ENCODE assay signal across 32 mouse cellular contexts in genomic region chr1:151244761-151245160, GRCm38 (mm10). TPM values are rescaled to one million over a fixed set of nuclear protein-coding genes. Genes with fewer than 3 reads are reported as not detected.
DNase-seq lines count a peak whose midpoint lies in the region; ATAC-seq and TF ChIP-seq lines count a peak whose summit lies in the region.
"Had no signal": no experiment of that assay in that cellular context is flagged by ENCODE, and none has a peak within 500 bp of the region (broad histone marks: within the 10 kb centered on the region; RNA-seq: fewer than 3 reads in every experiment).

No protein-coding gene starts in this region.

- H3K4me2 ChIP-seq in lung, embryonic 15.5 days = peak overlapping the region; percentile 29; the same call in 1 of the 2 replicates
- H3K4me2 ChIP-seq: intestine, embryonic 15.5 days; midbrain, embryonic 12.5 days had no signal

- no peak for TF ChIP-seq CTCF in lung, adult 2 months (IDR thresholded peaks at IDR 0.05; ENCODE audit: insufficient read depth, low read length)

- no peaks in the 10 kb centered on the region for H3K4me1 ChIP-seq in lung, embryonic 15.5 days
- no peaks in the 10 kb centered on the region; the same call in 1 of the 2 replicates for H3K4me1 ChIP-seq in lung, adult 2 months (ENCODE audit: control insufficient read depth, insufficient read depth, low read length)
- no peaks in the 10 kb centered on the region for H3K4me1 ChIP-seq in limb, embryonic 10.5 days
- H3K4me1 ChIP-seq: forebrain, embryonic 10.5 days; heart, embryonic 10.5 days; intestine, embryonic 15.5 days; midbrain, embryonic 12.5 days had no signal

- H3K27me3 ChIP-seq in lung, embryonic 15.5 days = no peaks in the 10 kb centered on the region
- no peaks in the 10 kb centered on the region for H3K27me3 ChIP-seq in limb, embryonic 10.5 days (ENCODE audit: low read depth, poor library complexity, severe bottlenecking)
- H3K27me3 ChIP-seq: CH12.LX; intestine, embryonic 15.5 days; midbrain, embryonic 12.5 days had no signal

- WGBS in lung, embryonic 15.5 days = 71% methylated on average over 4 of the region's 4 CpGs
- WGBS in lung, adult 2 months = 73% methylated on average over 4 of the region's 4 CpGs
- 96% methylated on average over 4 of the region's 4 CpGs for WGBS in limb, embryonic 10.5 days

- no peaks in the 10 kb centered on the region for H3K9me3 ChIP-seq in lung, embryonic 15.5 days
- no peaks in the 10 kb centered on the region for H3K9me3 ChIP-seq in limb, embryonic 10.5 days (replicated peaks)
- H3K9me3 ChIP-seq: forebrain, embryonic 10.5 days; heart, embryonic 10.5 days; intestine, embryonic 15.5 days; midbrain, embryonic 12.5 days had no signal

- no peak for DNase-seq in lung, adult 2 months
- peak; percentile 64 for DNase-seq in ZHBTc4 (ENCODE audit: low read depth, low spot score)
- DNase-seq in lung, postnatal 10 days = peak; percentile 9
- DNase-seq in adrenal gland, postnatal 14 days = no peak
- no peak for DNase-seq in limb, embryonic 10.5 days (ENCODE audit: low spot score)
- DNase-seq: B cell, adult 2 months; cerebellum, adult 11-12 months; cerebellum, postnatal 10 days; gastrocnemius, postnatal 36 days; heart, postnatal 4 days; kidney, adult 8-10 months; kidney, postnatal 10 days; left cerebral cortex, postnatal 4 days; right cerebral cortex, postnatal 14 days; thymus, postnatal 25 days had no signal

- no peak overlapping the region for H3K4me3 ChIP-seq in lung, embryonic 15.5 days
- H3K4me3 ChIP-seq in lung, adult 2 months (replicated peaks; ENCODE audit: extremely low read depth, low read depth, low read length) = no peak overlapping the region
- no peak overlapping the region for H3K4me3 ChIP-seq in limb, embryonic 10.5 days
- H3K4me3 ChIP-seq: forebrain, embryonic 10.5 days; heart, embryonic 10.5 days; intestine, embryonic 15.5 days; midbrain, embryonic 12.5 days had no signal

- H3K9ac ChIP-seq in lung, embryonic 15.5 days = no peak overlapping the region
- H3K9ac ChIP-seq: intestine, embryonic 15.5 days; midbrain, embryonic 12.5 days had no signal

- no peak overlapping the region for H3K27ac ChIP-seq in lung, embryonic 15.5 days
- H3K27ac ChIP-seq in limb, embryonic 10.5 days = no peak overlapping the region
- H3K27ac ChIP-seq: forebrain, embryonic 10.5 days; heart, embryonic 10.5 days; intestine, embryonic 15.5 days; midbrain, embryonic 12.5 days had no signal

- TF ChIP-seq POLR2A in lung, adult 2 months (IDR thresholded peaks at IDR 0.05; ENCODE audit: borderline replicate concordance, extremely low read depth, low read depth, low read length) = no peak

- ATAC-seq in lung, embryonic 15.5 days (ENCODE audit: borderline replicate concordance, extremely low read depth, low FRiP score, low TSS enrichment) = no peak
- ATAC-seq in neutrophil, adult 5-6 weeks (ENCODE audit: extremely low read depth, insufficient number of reproducible peaks, low FRiP score, poor library complexity, severe bottlenecking) = 0 out of 2 replicates have a peak, but pooled peaks have one; percentile 47
- ATAC-seq: forebrain, embryonic 16.5 days; hindbrain, embryonic 16.5 days; intestine, embryonic 15.5 days had no signal

- no peaks in the 10 kb centered on the region for H3K36me3 ChIP-seq in lung, embryonic 15.5 days
- no peaks in the 10 kb centered on the region for H3K36me3 ChIP-seq in limb, embryonic 10.5 days
- H3K36me3 ChIP-seq: forebrain, embryonic 10.5 days; heart, embryonic 10.5 days; intestine, embryonic 15.5 days; midbrain, embryonic 12.5 days had no signal

RNA-seq across cellular contexts. Expression of gene Gm47996, which starts 34.8 kb away (rescaled TPM):
- not detected in 2 replicates for polyA plus RNA-seq in lung, embryonic 15.5 days (2015; fragmentation: Nextera tagmentation; extraction: Ambion mirVana)
- polyA plus RNA-seq in lung, adult 2 months (2012; rRNA removed) = not detected in 2 replicates
- not detected in 2 replicates for total RNA-seq in neutrophil, adult 5-6 weeks (2017)
- not detected in 2 replicates for total RNA-seq in adrenal gland, postnatal 14 days (2021)
- 0.50 TPM in 1 of 2 replicates, not detected in the other for polyA plus RNA-seq in limb, embryonic 10.5 days (2016; fragmentation: Nextera tagmentation; extraction: Ambion mirVana)
- total RNA-seq: adrenal gland, postnatal 4 days; CH12.LX; heart, postnatal 4 days; layer of hippocampus, postnatal 10 days; left cerebral cortex, adult 8-10 months; left cerebral cortex, postnatal 4 days; liver, adult 2 months had no signal
- polyA plus RNA-seq: cortical plate, adult 2 months; embryonic facial prominence, embryonic 11.5 days; forebrain, embryonic 10.5 days; forebrain, embryonic 16.5 days; heart, embryonic 10.5 days; heart, embryonic 16.5 days; hindbrain, embryonic 16.5 days; intestine, embryonic 15.5 days; liver, adult 2 months; neural tube, embryonic 11.5 days had no signal

RNA-seq across cellular contexts. Expression of gene 3110040M04Rik, which starts 40.8 kb away (rescaled TPM):
- not detected in 2 replicates for polyA plus RNA-seq in lung, embryonic 15.5 days (2015; fragmentation: Nextera tagmentation; extraction: Ambion mirVana)
- not detected in 2 replicates for polyA plus RNA-seq in lung, adult 2 months (2012; rRNA removed)
- total RNA-seq in neutrophil, adult 5-6 weeks (2017) = not detected in 2 replicates
- total RNA-seq in adrenal gland, postnatal 14 days (2021) = not detected in 2 replicates
- not detected in 2 replicates for polyA plus RNA-seq in limb, embryonic 10.5 days (2016; fragmentation: Nextera tagmentation; extraction: Ambion mirVana)
- total RNA-seq: adrenal gland, postnatal 4 days; CH12.LX; gastrocnemius, postnatal 36 days; heart, postnatal 4 days; layer of hippocampus, postnatal 10 days; left cerebral cortex, adult 8-10 months; left cerebral cortex, postnatal 4 days; liver, adult 2 months had no signal
- polyA plus RNA-seq: cortical plate, adult 2 months; embryonic facial prominence, embryonic 11.5 days; forebrain, embryonic 10.5 days; forebrain, embryonic 16.5 days; heart, embryonic 16.5 days; hindbrain, embryonic 16.5 days; liver, adult 2 months; midbrain, embryonic 12.5 days had no signal

RNA-seq across cellular contexts. Expression of gene Gm47995, which starts 46.5 kb away (rescaled TPM):
- not detected in 2 replicates for polyA plus RNA-seq in lung, embryonic 15.5 days (2015; fragmentation: Nextera tagmentation; extraction: Ambion mirVana)
- polyA plus RNA-seq in lung, adult 2 months (2012; rRNA removed) = not detected in 2 replicates
- total RNA-seq in neutrophil, adult 5-6 weeks (2017) = not detected in 2 replicates
- not detected in 2 replicates for total RNA-seq in adrenal gland, postnatal 14 days (2021)
- not detected in 2 replicates for polyA plus RNA-seq in limb, embryonic 10.5 days (2016; fragmentation: Nextera tagmentation; extraction: Ambion mirVana)
- total RNA-seq: adrenal gland, postnatal 4 days; CH12.LX; heart, postnatal 4 days; layer of hippocampus, postnatal 10 days; left cerebral cortex, adult 8-10 months; left cerebral cortex, postnatal 4 days; liver, adult 2 months had no signal
- polyA plus RNA-seq: cortical plate, adult 2 months; embryonic facial prominence, embryonic 11.5 days; forebrain, embryonic 10.5 days; forebrain, embryonic 16.5 days; heart, embryonic 16.5 days; hindbrain, embryonic 16.5 days; intestine, embryonic 15.5 days; liver, adult 2 months; midbrain, embryonic 12.5 days; neural tube, embryonic 11.5 days had no signal

RNA-seq across cellular contexts. Expression of gene Gm8947, which starts 52.6 kb away (rescaled TPM):
- polyA plus RNA-seq in lung, embryonic 15.5 days (2015; fragmentation: Nextera tagmentation; extraction: Ambion mirVana) = 0.09 TPM in 1 of 2 replicates, not detected in the other
- polyA plus RNA-seq in lung, adult 2 months (2012; rRNA removed) = not detected in 2 replicates
- total RNA-seq in neutrophil, adult 5-6 weeks (2017) = 0.61 TPM in 1 of 2 replicates, not detected in the other
- not detected in 2 replicates for total RNA-seq in adrenal gland, postnatal 14 days (2021)
- polyA plus RNA-seq in limb, embryonic 10.5 days (2016; fragmentation: Nextera tagmentation; extraction: Ambion mirVana) = not detected in 2 replicates
- total RNA-seq: layer of hippocampus, postnatal 10 days; left cerebral cortex, adult 8-10 months; left cerebral cortex, postnatal 4 days; liver, adult 2 months had no signal
- polyA plus RNA-seq: cortical plate, adult 2 months; forebrain, embryonic 16.5 days; heart, embryonic 16.5 days; hindbrain, embryonic 16.5 days; liver, adult 2 months; midbrain, embryonic 12.5 days had no signal

Comparison
In these comparisons a context has a peak if more than half of its experiments do, and no peak if none do; other contexts are left out.
1. DNase-seq: peak in ZHBTc4 (single experiment) and lung, postnatal 10 days (single experiment); none in lung, adult 2 months (single experiment), adrenal gland, postnatal 14 days (single experiment) and limb, embryonic 10.5 days (single experiment).